Mouse (Mus musculus) erythroblast, embryonic 14.5 days (primary cell): Measurements from ENCODE around the gene Itgb2. TPM values are rescaled to one million over a fixed set of nuclear protein-coding genes. Genes with fewer than 3 reads are reported as not detected.

ENCODE experiments used
- H3K27me3 ChIP-seq: 2 replicates; pipeline ENCODE4 v1.6.1; 2012; ENCODE audit warnings: inconsistent platforms; ENCODE audit not compliant: control insufficient read depth
- H3K36me3 ChIP-seq: 2 replicates; pipeline ENCODE4 v1.6.1; 2012; ENCODE audit warnings: mild to moderate bottlenecking, inconsistent platforms; ENCODE audit not compliant: control insufficient read depth
- H3K4me1 ChIP-seq: 2 replicates; pipeline ENCODE4 v1.6.1; 2012; ENCODE audit warnings: inconsistent platforms; ENCODE audit not compliant: control insufficient read depth
- H3K4me3 ChIP-seq: replicated peaks from 2 replicates; pipeline ENCODE3; 2012; ENCODE audit warnings: moderate library complexity, mild to moderate bottlenecking, inconsistent platforms
- H3K9me3 ChIP-seq: 2 replicates; pipeline ENCODE4 v1.6.1; 2012; ENCODE audit warnings: low read length, inconsistent platforms, mixed read lengths; ENCODE audit not compliant: control insufficient read depth
- GATA1 ChIP-seq: IDR thresholded peaks from 2 replicates; pipeline ENCODE4 v1.6.1; 2012; ENCODE audit warnings: low read length, inconsistent platforms, mixed read lengths
- TAL1 ChIP-seq: IDR thresholded peaks from 3 replicates; pipeline ENCODE4 v1.6.1; 2012; ENCODE audit warnings: low read length, inconsistent platforms, mixed read lengths
- polyA plus RNA-seq: library from polyadenylated mRNA; stranded (reverse); fragments of >175 nt; gene quantifications from 2 replicates; pipeline ENCODE4 v1.2.3, GENCODE M21; 2012

The Itgb2 gene
- polyA plus RNA-seq, 1 experiment, result 0.14 TPM

GRCm38 (mm10) chr10:77589117-77589516 lies 59.1 kb downstream of the Itgb2 start:
- Histone ChIP-seq H3K4me1 (peaks cover 50% of the 10 kb centered on the region), H3K27me3 (no peaks in the 10 kb centered on the region), H3K4me3 (no peak overlapping the region), H3K9me3 (peaks cover 2% of the 10 kb centered on the region), H3K36me3 (peaks cover 88% of the 10 kb centered on the region)
- TF ChIP-seq TAL1 (no peak), GATA1 (no peak)

GRCm38 (mm10) chr10:77589749-77590148 lies 59.7 kb downstream of the Itgb2 start:
- TF ChIP-seq GATA1, result no peak
- TF ChIP-seq TAL1, result no peak
- peaks cover 5% of the 10 kb centered on the region for H3K9me3 ChIP-seq
- H3K4me1 ChIP-seq, result peaks cover 48% of the 10 kb centered on the region

GRCm38 (mm10) chr10:77590812-77591211 lies 60.8 kb downstream of the Itgb2 start:
- peaks cover 44% of the 10 kb centered on the region for H3K4me1 ChIP-seq
- H3K4me3 ChIP-seq, result peak overlapping the region; percentile 25
- no peak; the same call in 1 of the 2 replicates for TF ChIP-seq GATA1
- peak; percentile 47; the same call in 2 of the 3 replicates for TF ChIP-seq TAL1
- peaks cover 99% of the 10 kb centered on the region for H3K36me3 ChIP-seq
- peaks cover 5% of the 10 kb centered on the region for H3K9me3 ChIP-seq
- no peaks in the 10 kb centered on the region for H3K27me3 ChIP-seq

More at GRCm38 (mm10) chr10:77589749-77590148, 59.7 kb downstream of the Itgb2 start:
- Histone ChIP-seq H3K27me3 (no peaks in the 10 kb centered on the region), H3K36me3 (peaks cover 93% of the 10 kb centered on the region), H3K4me3 (peak overlapping the region; percentile 7)

GRCm38 (mm10) chr10:77591546-77591945 lies 61.5 kb downstream of the Itgb2 start:
- Histone ChIP-seq H3K4me3 (no peak overlapping the region), H3K36me3 (peaks cover 100% of the 10 kb centered on the region), H3K27me3 (no peaks in the 10 kb centered on the region), H3K9me3 (peaks cover 5% of the 10 kb centered on the region), H3K4me1 (peaks cover 40% of the 10 kb centered on the region)
- TF ChIP-seq TAL1, result no peak
- TF ChIP-seq GATA1, result no peak

- TF ChIP-seq TAL1, result no peak
- no peak for TF ChIP-seq GATA1
- Histone ChIP-seq H3K4me1 (peaks cover 9% of the 10 kb centered on the region), H3K27me3 (no peaks in the 10 kb centered on the region), H3K36me3 (peaks cover 87% of the 10 kb centered on the region), H3K9me3 (peaks cover 5% of the 10 kb centered on the region), H3K4me3 (no peak overlapping the region)
These were observed 66.0 kb downstream of the Itgb2 start for GRCm38 (mm10) chr10:77596060-77596459.

- H3K27me3 ChIP-seq, result no peaks in the 10 kb centered on the region
- H3K4me3 ChIP-seq, result no peak overlapping the region
- peaks cover 35% of the 10 kb centered on the region for H3K4me1 ChIP-seq
These were observed 73.0 kb downstream of the Itgb2 start for GRCm38 (mm10) chr10:77603021-77603420.

GRCm38 (mm10) chr10:77604111-77604510 lies 74.1 kb downstream of the Itgb2 start:
- Histone ChIP-seq H3K4me3 (no peak overlapping the region), H3K36me3 (peaks cover 23% of the 10 kb centered on the region), H3K27me3 (no peaks in the 10 kb centered on the region), H3K4me1 (peaks cover 43% of the 10 kb centered on the region), H3K9me3 (peaks cover 4% of the 10 kb centered on the region; the same call in 1 of the 2 replicates)
- TF ChIP-seq GATA1 (no peak), TAL1 (no peak)

More at GRCm38 (mm10) chr10:77603021-77603420, 73.0 kb downstream of the Itgb2 start:
- Histone ChIP-seq H3K9me3 (peaks cover 4% of the 10 kb centered on the region; the same call in 1 of the 2 replicates), H3K36me3 (peaks cover 25% of the 10 kb centered on the region)
- no peak for TF ChIP-seq GATA1
- TF ChIP-seq TAL1, result no peak

- Histone ChIP-seq H3K36me3 (peaks cover 28% of the 10 kb centered on the region), H3K4me1 (peaks cover 43% of the 10 kb centered on the region), H3K27me3 (no peaks in the 10 kb centered on the region), H3K9me3 (peaks cover 4% of the 10 kb centered on the region; the same call in 1 of the 2 replicates), H3K4me3 (no peak overlapping the region)
- TF ChIP-seq GATA1 (no peak), TAL1 (no peak)
These were observed 74.9 kb downstream of the Itgb2 start for GRCm38 (mm10) chr10:77604958-77605357.

GRCm38 (mm10) chr10:77605368-77605767 lies 75.3 kb downstream of the Itgb2 start:
- no peak for TF ChIP-seq TAL1
- no peak for TF ChIP-seq GATA1
- Histone ChIP-seq H3K4me3 (peak overlapping the region; percentile 88), H3K27me3 (no peaks in the 10 kb centered on the region), H3K36me3 (peaks cover 30% of the 10 kb centered on the region), H3K9me3 (peaks cover 4% of the 10 kb centered on the region; the same call in 1 of the 2 replicates), H3K4me1 (peaks cover 43% of the 10 kb centered on the region)
